Mouse (Mus musculus) heart, adult 2 months (tissue): ENCODE results near the gene Gas6.

Experiments
- CTCF ChIP-seq: fragments of 200-600 bp; IDR thresholded peaks from 2 replicates; pipeline ENCODE4 v1.8.1; 2022; ENCODE audit warnings: antibody characterized with exemption, mild to moderate bottlenecking, moderate library complexity
- POLR2A ChIP-seq: fragments of 200-500 bp; IDR thresholded peaks from 2 replicates; pipeline ENCODE4 v1.6.1; 2011; ENCODE audit warnings: mild to moderate bottlenecking, low read depth, low read length, control low read depth; ENCODE audit not compliant: insufficient read depth

DNA sequence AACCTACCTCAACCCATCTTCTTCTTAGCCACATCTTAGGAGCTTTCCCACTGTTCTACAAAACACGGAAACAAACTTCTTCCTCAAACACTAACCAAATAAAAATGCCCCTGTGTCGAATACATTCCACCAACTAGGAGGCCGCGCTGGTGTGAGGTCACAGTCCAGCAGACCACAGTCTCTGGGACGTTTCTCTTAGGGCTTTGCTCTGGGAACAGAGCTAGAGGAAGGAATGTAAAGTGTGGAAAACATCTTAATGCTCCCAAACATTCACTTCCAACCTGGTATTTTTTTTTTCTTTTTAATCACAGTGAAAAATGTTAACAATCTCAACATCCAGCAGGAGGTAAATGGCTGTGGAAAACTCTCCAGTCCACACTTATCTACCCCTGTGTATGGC, 22.4 kb upstream of the Gas6 start:
- TF ChIP-seq POLR2A (no peak), CTCF (no peak)
